ENCODE assay signal across 8 mouse cellular contexts in genomic region chr12:79006478-79007125, GRCm38 (mm10). TPM values are rescaled to one million over a fixed set of nuclear protein-coding genes. Genes with fewer than 3 reads are reported as not detected.
DNase-seq lines count a peak whose midpoint lies in the region; ATAC-seq and TF ChIP-seq lines count a peak whose summit lies in the region.

No protein-coding gene starts in this region.

- H3K36me3 ChIP-seq in G1E (replicated peaks): no peaks in the 10 kb centered on the region
- no peaks in the 10 kb centered on the region for H3K36me3 ChIP-seq in forebrain, postnatal 0 days (ENCODE audit: insufficient read depth)

- peak overlapping the region; percentile 84 for H3K4me2 ChIP-seq in forebrain, postnatal 0 days (ENCODE audit: low read depth)

- H3K27me3 ChIP-seq in G1E (ENCODE audit: insufficient read depth, low read length): peaks cover 79% of the 10 kb centered on the region
- no peaks in the 10 kb centered on the region for H3K27me3 ChIP-seq in forebrain, postnatal 0 days (ENCODE audit: insufficient read depth, low read length)

- H3K9me3 ChIP-seq in G1E (replicated peaks): no peaks in the 10 kb centered on the region
- H3K9me3 ChIP-seq in forebrain, postnatal 0 days (ENCODE audit: low read length): no peaks in the 10 kb centered on the region

- H3K27ac ChIP-seq in forebrain, postnatal 0 days (ENCODE audit: low read depth, low read length): peak overlapping the region; percentile 89

- peak overlapping the region; percentile 75 for H3K4me3 ChIP-seq in G1E (ENCODE audit: low read depth, low read length)
- peak overlapping the region; percentile 93 for H3K4me3 ChIP-seq in forebrain, postnatal 0 days (ENCODE audit: low read depth, low read length)

- H3K4me1 ChIP-seq in G1E (ENCODE audit: insufficient read depth, low read depth, low read length): peaks cover 15% of the 10 kb centered on the region
- H3K4me1 ChIP-seq in forebrain, postnatal 0 days (ENCODE audit: insufficient read depth): peaks cover 16% of the 10 kb centered on the region; the same call in 1 of the 2 replicates

- peak; percentile 35 for DNase-seq in G1E (ENCODE audit: low spot score)
- peak; percentile 83 for DNase-seq in cerebellum, adult 11-12 months
- peak; percentile 80 for DNase-seq in forebrain, postnatal 0 days
- DNase-seq in layer of hippocampus, postnatal 10 days (ENCODE audit: low spot score in 2 of 2): peak; percentile 66 to 76
- DNase-seq in lung, postnatal 14 days: peak; percentile 45
- peak; percentile 66 for DNase-seq in retina, embryonic 14.5 days (ENCODE audit: low spot score)
- DNase-seq in thymus, postnatal 4 days: peak; percentile 77

- no peak for TF ChIP-seq CTCF in G1E (IDR thresholded peaks at IDR 0.05; ENCODE audit: low read depth, low read length)
- TF ChIP-seq CTCF in forebrain, postnatal 0 days (IDR thresholded peaks at IDR 0.05; ENCODE audit: low read depth): peak; percentile 65

- under 1% methylated on average over 44 of the region's 53 CpGs for WGBS in forebrain, postnatal 0 days

- peak overlapping the region; percentile 95 for H3K9ac ChIP-seq in forebrain, postnatal 0 days

- no peak; the same call in 1 of the 2 replicates for ATAC-seq in G1E (ENCODE audit: extremely low read depth, insufficient number of reproducible peaks, low FRiP score, poor library complexity, severe bottlenecking)
- peak; percentile 74 for ATAC-seq in forebrain, postnatal 0 days
- peak; percentile 66 to 80 for ATAC-seq in hematopoietic stem cell, adult 5-6 weeks (replicated peaks in 1 of 2; ENCODE audit: insufficient read depth in 1 of 2, low FRiP score in 2 of 2, low TSS enrichment in 1 of 2, low read depth in 1 of 2, poor library complexity in 2 of 2, severe bottlenecking in 2 of 2)

RNA-seq across cellular contexts. Expression of gene Tmem229b, which starts 0.8 kb away (rescaled TPM):
- total RNA-seq in G1E (2014; fragmentation: Nextera tagmentation) (9.4 and 13.7 TPM in 2 replicates), G1E (2017) (26.6 and 34.8 TPM in 2 replicates)
- polyA plus RNA-seq in G1E (2012): 9.5 and 12.4 TPM in 2 replicates
- total RNA-seq in forebrain, postnatal 0 days (2014; rRNA removed): 111 and 153 TPM in 2 replicates
- 47.5 and 54.8 TPM in 2 replicates for polyA plus RNA-seq in forebrain, postnatal 0 days (2015; fragmentation: Nextera tagmentation; extraction: Ambion mirVana)
- 21.8 and 27.7 TPM in 2 replicates for total RNA-seq in hematopoietic stem cell, adult 5-6 weeks (2017)
- 10 to 100 TPM; 88.7 to 96.9 TPM for total RNA-seq in layer of hippocampus, postnatal 10 days (2021)

RNA-seq across cellular contexts. Expression of gene Plekhh1, which starts 22.4 kb away (rescaled TPM):
- not detected in 2 replicates for total RNA-seq in G1E (2014; fragmentation: Nextera tagmentation)
- 0.17 and 0.44 TPM in 2 replicates for total RNA-seq in G1E (2017)
- 0.02 TPM in 2 replicates for polyA plus RNA-seq in G1E (2012)
- 3.8 and 4.8 TPM in 2 replicates for total RNA-seq in forebrain, postnatal 0 days (2014; rRNA removed)
- polyA plus RNA-seq in forebrain, postnatal 0 days (2015; fragmentation: Nextera tagmentation; extraction: Ambion mirVana): 0.47 and 0.86 TPM in 2 replicates
- 0.13 and 0.60 TPM in 2 replicates for total RNA-seq in hematopoietic stem cell, adult 5-6 weeks (2017)
- 1 to 10 TPM; 2.6 to 2.9 TPM for total RNA-seq in layer of hippocampus, postnatal 10 days (2021)
